Comparison of ENCODE assay signal across 17 mouse cellular contexts in the genomic region with DNA sequence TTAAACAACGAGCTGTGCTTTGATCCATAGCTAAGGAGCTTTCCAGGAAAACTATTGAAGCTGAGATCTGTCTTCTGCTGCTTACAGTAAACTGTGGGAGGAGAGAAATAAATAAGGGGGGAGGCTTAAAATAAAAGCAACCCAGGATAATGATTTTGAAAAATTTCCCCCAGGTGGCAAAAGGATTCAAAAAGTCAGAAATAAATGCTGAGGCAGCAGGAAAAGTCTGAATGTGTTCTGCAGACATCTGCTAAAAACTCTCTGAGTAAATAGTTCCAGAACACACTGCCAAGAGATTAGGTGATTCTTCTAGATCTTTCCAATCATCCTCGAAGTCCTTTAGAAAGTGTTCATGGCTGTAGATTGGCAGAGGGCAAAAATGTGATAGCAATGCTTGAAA.
DNase-seq lines count a peak whose midpoint lies in the region; TF ChIP-seq lines count a peak whose summit lies in the region.
"Had no signal": no experiment of that assay in that cellular context is flagged by ENCODE, and none has a peak within 500 bp of the region (broad histone marks: within the 10 kb centered on the region; RNA-seq: fewer than 3 reads in every experiment).

No protein-coding gene starts in this region.

- H3K4me1 ChIP-seq in CH12.LX (ENCODE audit: control insufficient read depth in 1 of 2, insufficient read depth in 2 of 2) = peaks cover under 1 to 9% of the 10 kb centered on the region in 2 experiments; a peak in 3 of 4 replicates
- H3K4me1 ChIP-seq in ES-E14 (ENCODE audit: control insufficient read depth in 2 of 2, insufficient read depth in 2 of 2, low read length in 2 of 2, poor library complexity in 1 of 2) = no peaks in the 10 kb centered on the region

- TF ChIP-seq EP300 in CH12.LX (IDR thresholded peaks at IDR 0.05; ENCODE audit: low read length) = no peak

- H3K27ac ChIP-seq in CH12.LX (ENCODE audit: insufficient read depth, low read depth) (no peak overlapping the region), ES-E14 (ENCODE audit: insufficient read depth, low read depth, low read length, poor library complexity, severe bottlenecking) (no peak overlapping the region)

- H3K9ac ChIP-seq in CH12.LX (ENCODE audit: insufficient read depth, low read depth) = no peak overlapping the region
- H3K9ac ChIP-seq in ES-E14 (ENCODE audit: insufficient read depth, low read depth, low read length, poor library complexity, severe bottlenecking) = no peak overlapping the region

- no peak for TF ChIP-seq CTCF in CH12.LX (conservative IDR thresholded peaks at IDR 0.05 in 1 of 2, IDR thresholded peaks at IDR 0.05 in 1 of 2; ENCODE audit: low read depth in 2 of 2, low read length in 2 of 2)

- no peak overlapping the region for H3K4me3 ChIP-seq in CH12.LX (replicated peaks in 1 of 3; ENCODE audit: low read depth in 2 of 3, low read length in 2 of 3, poor library complexity in 1 of 3)
- no peak overlapping the region for H3K4me3 ChIP-seq in ES-E14 (ENCODE audit: insufficient read depth in 1 of 2, low read depth in 1 of 2, low read length in 2 of 2, poor library complexity in 1 of 2, severe bottlenecking in 1 of 2)

- H3K36me3 ChIP-seq in CH12.LX (replicated peaks in 1 of 2; ENCODE audit: control insufficient read depth in 1 of 2, insufficient read depth in 1 of 2, low read length in 1 of 2) (no peaks in the 10 kb centered on the region), ES-E14 (ENCODE audit: control insufficient read depth, insufficient read depth, low read length, poor library complexity, severe bottlenecking) (no peaks in the 10 kb centered on the region)
- H3K36me3 ChIP-seq: G1E had no signal

- no peaks in the 10 kb centered on the region for H3K27me3 ChIP-seq in CH12.LX (replicated peaks)

- no peak overlapping the region for H3K4me2 ChIP-seq in CH12.LX (ENCODE audit: insufficient read depth, low read depth, poor library complexity, severe bottlenecking)

- dilution Hi-C loops in CH12.LX (cut with MboI; ENCODE audit: extremely low pct_ligation_motif_present, extremely low pct_unique_long_range_greater_than_20kb, low sequenced_read_pairs) = no loop called here

- no peak for TF ChIP-seq RAD21 in CH12.LX (IDR thresholded peaks at IDR 0.05; ENCODE audit: low read depth, low read length)

- H3K79me2 ChIP-seq in CH12.LX (replicated peaks; ENCODE audit: control insufficient read depth, extremely low read depth, insufficient read depth, poor library complexity, severe bottlenecking) = no peaks in the 10 kb centered on the region

- in situ Hi-C loops in CH12.LX (cut with MboI; ENCODE audit: low pct_ligation_motif_present, low pct_unique_long_range_greater_than_20kb, low sequenced_read_pairs) (loop anchor here (10.0 to 25.0 kb wide), 2 partner anchors 66 to 124 kb away; no protein-coding TSS in a partner anchor), ES-E14 (cut with MboI; ENCODE audit: low sequenced_read_pairs in 2 of 2, unreplicated experiment in 2 of 2) (loop anchor here (10.0 to 25.0 kb wide), 2 partner anchors 296 to 499 kb away; no protein-coding TSS in a partner anchor)

- DNase-seq in CH12.LX (ENCODE audit: extremely low read depth) = no peak
- no peak for DNase-seq in ES-E14 (ENCODE audit: low read depth, low spot score)
- no peak for DNase-seq in left cerebral cortex, adult 18-20 months (ENCODE audit: low spot score in 2 of 2)
- no peak for DNase-seq in left cerebral cortex, adult 9 months (ENCODE audit: low spot score in 2 of 2)
- DNase-seq: adrenal gland, adult 2 months; adrenal gland, adult 8-10 months; adrenal gland, postnatal 10 days; adrenal gland, postnatal 14 days; adrenal gland, postnatal 25 days; adrenal gland, postnatal 36 days; B cell, adult 2 months; cerebellum, adult 11 months; cerebellum, adult 11-12 months; cerebellum, adult 18-20 months; cerebellum, adult 2 months; cerebellum, adult 8-10 months had no signal

- TF ChIP-seq POLR2A in CH12.LX (IDR thresholded peaks at IDR 0.05; ENCODE audit: low read depth, low read length) = no peak

- H3K9me3 ChIP-seq in CH12.LX (replicated peaks; ENCODE audit: low read length) (no peaks in the 10 kb centered on the region), ES-E14 (ENCODE audit: control insufficient read depth, insufficient read depth, low read depth, low read length) (no peaks in the 10 kb centered on the region)
- H3K9me3 ChIP-seq: G1E had no signal

TF ChIP-seq in CH12.LX, 34 proteins besides CTCF, POLR2A, EP300 and RAD21:
- no peak for TF ChIP-seq SMC3 (IDR thresholded peaks at IDR 0.05; ENCODE audit: low read depth, low read length)
- TF ChIP-seq MAFK (IDR thresholded peaks at IDR 0.05; ENCODE audit: insufficient replicate concordance, low read length) = peak; percentile 75

TF ChIP-seq in ES-E14, 5 proteins besides CTCF, POLR2A, EP300 and RAD21:
- TF ChIP-seq MAFK (IDR thresholded peaks at IDR 0.05; ENCODE audit: insufficient read depth, low read depth, low read length) (peak; percentile 75), CHD2 (IDR thresholded peaks at IDR 0.05; ENCODE audit: low read depth, low read length) (no peak)
